Mouse (Mus musculus) embryonic fibroblast, embryonic 13.5 days (primary cell): ENCODE measurements around the gene Slx1b. TPM values are rescaled to one million over a fixed set of nuclear protein-coding genes. Genes with fewer than 3 reads are reported as not detected.
A peak's percentile ranks its signal among the peaks of the same experiment; 100 is the strongest.

Experiments
- H3K27ac ChIP-seq: 2 replicates; pipeline ENCODE4 v1.5.1; 2012; ENCODE audit warnings: low read length, control low read depth, inconsistent platforms; ENCODE audit not compliant: insufficient read depth
- H3K4me1 ChIP-seq: 2 replicates; pipeline ENCODE4 v1.6.1; 2011; ENCODE audit warnings: low read length; ENCODE audit not compliant: control insufficient read depth, insufficient read depth
- H3K4me3 ChIP-seq: 2 replicates; pipeline ENCODE4 v1.5.1; 2011; ENCODE audit warnings: mild to moderate bottlenecking, control low read depth, low read length; ENCODE audit not compliant: insufficient read depth
- CTCF ChIP-seq: IDR thresholded peaks from 2 replicates; pipeline ENCODE4 v1.5.1; 2011; ENCODE audit warnings: mild to moderate bottlenecking, control low read depth, low read length, moderate library complexity, borderline replicate concordance; ENCODE audit not compliant: insufficient read depth
- POLR2A ChIP-seq: IDR thresholded peaks from 2 replicates; pipeline ENCODE4 v1.6.1; 2011; ENCODE audit warnings: low read depth, mild to moderate bottlenecking, control low read depth, low read length, moderate library complexity
- polyA plus RNA-seq: library from polyadenylated mRNA; stranded (reverse); fragments of >200 nt; gene quantifications from 2 replicates; pipeline ENCODE4 v1.2.4, GENCODE M21; 2011; ENCODE audit warnings: low read depth; ENCODE audit not compliant: missing spikeins, insufficient read length

Slx1b gene
- polyA plus RNA-seq, 1 experiment, result 8.7 TPM

DNA sequence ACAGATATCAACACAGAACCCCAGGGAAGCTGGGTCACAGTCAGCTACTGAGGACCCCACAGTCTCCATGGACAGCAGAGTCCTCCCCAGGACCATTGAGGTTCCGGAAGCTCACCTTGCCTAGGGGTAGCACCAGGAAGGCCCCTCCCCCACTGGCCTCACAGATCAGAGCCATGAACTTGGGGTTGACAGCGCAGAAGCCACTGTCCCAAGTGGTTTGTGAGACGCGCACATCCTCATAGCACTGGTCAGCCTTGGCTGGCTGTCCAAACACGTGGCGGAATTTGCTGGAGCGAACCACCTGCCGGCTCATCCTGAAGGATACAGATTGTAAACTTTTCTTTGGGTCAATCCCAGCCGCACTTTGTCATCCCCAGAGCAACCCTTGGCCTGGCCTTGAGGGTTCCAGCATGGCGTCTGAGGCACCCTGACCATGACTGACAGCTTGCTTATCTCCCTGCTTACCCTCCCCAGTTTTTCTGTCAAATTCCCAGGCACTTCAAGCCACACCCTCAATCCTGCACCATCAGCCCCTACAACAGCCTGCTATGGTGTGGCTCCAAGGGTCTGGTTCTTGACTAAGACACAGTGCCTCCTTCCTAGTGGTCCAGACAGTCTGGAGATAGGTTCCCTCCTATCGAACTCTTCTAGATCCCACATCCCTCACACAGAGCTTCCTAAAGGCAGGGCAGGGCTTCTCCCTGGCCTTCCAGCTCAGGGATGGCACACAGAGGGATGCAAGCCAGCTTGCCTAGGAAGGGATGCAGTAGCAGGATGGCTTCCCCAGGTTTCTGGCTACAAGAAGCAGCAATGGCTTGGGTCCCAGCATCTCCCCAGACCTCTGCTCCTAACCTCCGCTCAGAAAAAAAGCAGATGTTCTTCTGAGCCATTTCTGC is 7.5 kb upstream of the Slx1b start:
- Histone ChIP-seq H3K4me3 (no peak overlapping the region), H3K4me1 (no peaks in the 10 kb centered on the region), H3K27ac (no peak overlapping the region)
- TF ChIP-seq POLR2A, result no peak
- TF ChIP-seq CTCF, result no peak

DNA sequence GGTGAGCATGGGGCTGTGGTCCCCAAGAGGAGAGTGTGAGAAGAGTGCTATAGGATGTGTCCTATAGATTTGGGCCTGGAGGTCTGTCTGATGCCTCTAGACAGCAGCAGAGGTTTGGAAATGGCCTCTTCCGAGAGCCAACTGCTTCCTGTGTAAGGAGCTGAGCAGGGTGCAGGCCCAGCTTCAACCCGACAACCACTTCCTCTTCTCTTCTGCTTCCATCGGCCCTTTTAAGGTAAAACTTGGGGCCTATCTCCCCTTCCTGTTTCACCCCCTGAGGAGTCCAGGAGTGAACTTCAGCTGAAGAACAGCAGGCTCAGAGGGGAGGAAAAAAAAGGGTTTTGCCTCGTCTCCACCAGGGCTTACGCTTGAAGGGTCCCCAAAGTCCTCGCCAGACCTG is 6.8 kb upstream of the Slx1b start:
- no peak for TF ChIP-seq CTCF
- no peak for TF ChIP-seq POLR2A
- Histone ChIP-seq H3K27ac (no peak overlapping the region), H3K4me3 (no peak overlapping the region), H3K4me1 (no peaks in the 10 kb centered on the region)

DNA sequence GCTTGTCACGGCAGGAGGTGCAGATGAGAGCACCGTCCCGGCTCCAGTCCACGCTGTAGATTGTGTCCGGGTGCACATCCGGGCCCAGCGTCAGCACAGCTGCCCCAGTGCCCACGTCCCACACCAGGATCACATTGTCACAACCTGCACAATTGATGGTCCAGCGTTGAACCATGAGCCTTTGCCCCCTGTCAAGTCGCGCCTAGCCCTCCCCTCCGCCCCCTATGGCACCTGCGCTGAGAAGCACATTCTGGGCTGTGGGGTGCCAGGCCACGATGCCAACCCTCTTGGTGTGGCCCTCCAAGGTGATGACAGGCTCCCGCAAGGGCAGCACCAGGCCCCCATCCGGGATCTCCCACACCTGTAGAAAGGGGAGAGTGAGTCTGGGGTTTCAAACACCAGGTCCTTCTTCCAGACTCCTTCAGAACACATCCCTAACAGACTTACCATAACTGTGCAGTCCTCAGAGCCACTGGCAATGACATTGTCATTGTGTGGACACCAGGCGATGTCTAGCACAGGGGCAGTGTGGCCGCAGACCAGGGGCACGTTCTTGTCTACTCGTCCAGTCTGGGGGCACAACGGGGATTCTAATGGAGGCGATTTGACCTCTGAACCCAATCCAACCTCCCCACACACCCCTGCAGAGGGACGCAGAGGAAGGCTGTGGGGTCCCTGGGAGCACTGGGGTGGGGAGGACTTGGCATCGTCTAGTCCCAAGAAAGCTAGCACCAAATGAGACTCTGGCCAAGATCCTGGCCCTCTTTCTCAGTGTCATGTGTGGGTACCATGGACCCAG is 6.2 kb upstream of the Slx1b start:
- no peak overlapping the region for H3K27ac ChIP-seq
- peaks cover 6% of the 10 kb centered on the region; the same call in 1 of the 2 replicates for H3K4me1 ChIP-seq
- no peak for TF ChIP-seq CTCF
- no peak overlapping the region for H3K4me3 ChIP-seq

DNA sequence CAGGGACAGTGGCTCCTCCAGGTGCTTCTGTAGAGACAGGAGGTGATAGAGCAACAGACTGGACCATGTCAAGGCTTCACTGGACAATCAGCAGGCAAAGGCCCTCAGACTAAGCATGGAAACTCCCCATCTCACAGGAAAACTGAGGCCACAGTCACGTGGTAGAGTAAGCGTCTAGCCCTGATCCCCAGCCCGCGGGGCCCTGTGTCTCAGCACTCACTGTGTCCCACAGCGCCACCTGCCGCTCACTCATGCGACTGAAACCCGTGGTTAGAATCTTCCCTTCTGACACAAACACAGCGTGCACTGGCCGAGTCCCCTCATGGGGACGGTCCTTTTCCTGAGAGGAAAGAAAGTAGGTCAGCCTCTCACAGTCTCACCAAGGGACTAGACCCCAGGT is 5.5 kb upstream of the Slx1b start:
- TF ChIP-seq POLR2A, result no peak
- TF ChIP-seq CTCF, result peak; percentile 93
- Histone ChIP-seq H3K4me1 (peaks cover 7% of the 10 kb centered on the region; the same call in 1 of the 2 replicates), H3K27ac (no peak overlapping the region), H3K4me3 (no peak overlapping the region)

DNA sequence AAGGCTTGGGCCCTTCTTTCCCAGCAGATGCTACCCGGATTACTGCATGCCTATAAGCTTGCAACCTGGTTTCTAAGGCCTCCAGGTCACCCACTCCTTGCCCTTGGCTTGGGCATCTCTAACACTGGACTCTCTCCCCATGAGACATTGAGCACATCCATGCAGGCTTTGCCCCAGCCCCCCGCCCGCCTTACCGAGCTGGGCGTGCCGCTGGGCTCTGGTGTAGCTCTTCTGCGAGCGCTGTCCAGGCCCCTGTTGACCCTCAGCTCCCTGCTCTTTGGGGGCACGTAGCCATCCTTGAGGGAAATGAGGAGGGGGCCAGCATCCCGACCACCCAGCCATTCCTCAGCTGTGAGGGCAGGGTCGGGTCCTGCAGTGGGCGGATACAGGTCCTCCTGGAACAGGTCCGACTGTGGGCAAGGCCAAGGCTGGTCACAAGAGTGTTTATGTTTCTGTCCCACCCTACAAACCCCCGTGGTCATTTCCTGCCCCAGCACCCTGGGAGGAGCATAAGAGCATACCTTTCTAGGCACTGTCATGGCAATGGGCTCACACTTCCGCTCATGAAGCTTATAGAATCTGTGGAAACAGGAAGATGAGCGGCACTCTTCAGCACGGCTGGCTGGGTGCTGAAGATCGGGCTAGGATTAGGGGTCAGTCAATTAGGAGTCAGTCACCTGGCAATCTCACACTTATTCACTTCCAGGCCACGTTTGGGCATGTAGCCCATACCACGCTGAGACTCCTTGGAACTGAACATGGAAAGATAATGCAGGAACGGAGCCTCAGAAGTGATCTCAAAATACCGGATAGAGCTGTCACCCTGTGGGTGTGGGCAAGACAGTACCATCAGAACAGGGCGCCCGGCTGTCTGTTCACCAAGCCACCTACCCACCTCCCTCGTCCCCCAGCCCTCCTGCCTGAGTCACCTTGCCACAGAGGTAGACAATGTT is 4.8 kb upstream of the Slx1b start:
- Histone ChIP-seq H3K4me1 (peaks cover 7% of the 10 kb centered on the region; the same call in 1 of the 2 replicates), H3K27ac (no peak overlapping the region), H3K4me3 (no peak overlapping the region)
- TF ChIP-seq POLR2A (no peak), CTCF (no peak)

DNA sequence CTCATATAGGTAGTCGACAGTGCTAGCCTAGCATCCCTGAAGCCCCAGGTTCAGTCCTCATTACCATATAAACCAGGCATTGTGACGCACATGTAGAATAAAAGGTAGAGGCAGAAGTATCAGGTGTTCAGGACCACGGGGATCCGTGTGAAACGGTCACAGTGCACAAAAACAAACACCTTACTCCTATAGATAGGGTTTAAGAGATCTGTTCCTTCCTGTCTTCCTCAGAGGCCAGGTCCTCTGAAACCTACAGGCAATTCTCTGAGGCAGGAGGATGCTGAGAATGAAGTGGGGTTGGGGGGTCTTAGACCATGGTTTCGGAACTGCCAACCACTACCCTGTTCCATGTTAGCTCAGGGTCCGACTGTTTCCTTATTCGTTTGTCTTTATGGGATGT is 2.3 kb upstream of the Slx1b start:
- Histone ChIP-seq H3K4me3 (no peak overlapping the region), H3K27ac (no peak overlapping the region), H3K4me1 (peaks cover 7% of the 10 kb centered on the region; the same call in 1 of the 2 replicates)
- TF ChIP-seq CTCF (no peak), POLR2A (no peak; the same call in 1 of the 2 replicates)

DNA sequence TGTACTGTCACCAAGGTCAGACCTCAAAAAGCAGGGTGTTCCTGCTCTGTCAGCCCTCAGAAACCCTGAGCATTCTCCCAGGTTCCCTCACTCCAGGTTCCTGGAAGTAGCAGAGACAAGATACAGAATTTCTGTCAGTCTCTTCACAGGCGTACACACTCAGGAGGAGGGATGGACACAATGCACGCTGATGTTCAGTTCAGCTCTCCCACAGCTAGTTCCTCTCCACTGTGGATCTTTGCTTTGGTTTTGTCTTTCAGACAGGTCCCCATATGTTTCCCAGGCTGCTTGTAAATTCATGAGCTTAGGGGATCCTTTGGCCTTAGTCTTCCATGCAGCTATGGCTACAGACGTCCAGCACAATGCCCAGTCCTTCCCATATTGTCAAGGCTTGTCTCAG is 1.3 kb upstream of the Slx1b start:
- TF ChIP-seq POLR2A (no peak), CTCF (no peak)
- H3K4me1 ChIP-seq, result peaks cover 7% of the 10 kb centered on the region; the same call in 1 of the 2 replicates
- H3K4me3 ChIP-seq, result peak overlapping the region; percentile 77
- no peak overlapping the region for H3K27ac ChIP-seq

DNA sequence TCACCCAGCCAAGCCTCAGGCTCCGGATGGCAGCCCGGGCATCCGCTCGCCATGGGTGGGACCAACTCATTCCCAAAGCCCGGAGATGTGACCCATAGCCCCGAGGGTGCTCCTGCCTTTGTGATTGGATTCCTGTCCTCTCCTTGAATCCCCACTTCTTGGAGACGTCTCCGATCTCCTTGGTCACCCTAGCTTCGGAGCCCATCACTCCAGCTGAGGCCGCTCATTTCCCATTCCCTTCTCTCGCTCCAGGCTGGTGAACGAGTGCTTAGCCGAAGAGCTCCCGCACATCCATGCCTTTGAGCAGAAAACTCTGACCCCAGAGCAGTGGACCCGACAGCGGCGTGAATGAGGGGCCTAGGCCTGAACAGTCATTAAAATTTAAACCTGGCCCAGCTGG is 719 bp upstream of the Slx1b start:
- TF ChIP-seq CTCF, result no peak
- TF ChIP-seq POLR2A, result no peak
- Histone ChIP-seq H3K27ac (no peak overlapping the region), H3K4me3 (peak overlapping the region; percentile 77), H3K4me1 (peaks cover 7% of the 10 kb centered on the region; the same call in 1 of the 2 replicates)

DNA sequence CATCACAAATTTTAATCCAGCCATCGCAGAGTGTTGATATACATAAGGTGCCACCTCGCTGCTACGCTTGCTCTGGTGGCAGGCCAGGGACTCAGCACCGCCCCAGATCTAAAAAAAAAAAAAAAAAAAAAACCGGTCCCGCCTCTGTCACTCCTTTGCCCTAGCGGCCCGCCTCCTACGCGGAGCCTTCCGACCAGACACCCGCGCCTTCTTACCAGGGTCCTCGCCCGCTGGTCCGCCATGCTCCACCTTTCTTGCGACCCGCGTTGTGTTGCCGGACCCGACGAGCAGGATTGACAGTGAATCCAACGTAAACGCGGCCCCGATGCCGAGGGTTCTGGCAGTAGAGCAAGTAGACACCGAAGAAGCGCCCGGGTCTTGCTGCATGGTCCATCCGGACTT is 373 bp downstream of the Slx1b start, which contains the start of gene Bola2:
Gene Bola2, plus strand, starts transcription at position 192 of the 402 bp plus-strand sequence.
- Histone ChIP-seq H3K4me1 (peaks cover 7% of the 10 kb centered on the region; the same call in 1 of the 2 replicates), H3K4me3 (peak within 1 kb of the TSS; percentile 86), H3K27ac (peak within 1 kb of the TSS; percentile 92)
- peak; percentile 79 for TF ChIP-seq POLR2A
- no peak for TF ChIP-seq CTCF
